Mouse (Mus musculus) embryonic facial prominence, embryonic 11.5 days (tissue): Measurements from ENCODE around the gene Gm47969. TPM values are rescaled to one million over a fixed set of nuclear protein-coding genes. Genes with fewer than 3 reads are reported as not detected.

Experiments used
- ATAC-seq: fragments of 200-750 bp; cut with Nextera tagmentation; replicated peaks from 2 replicates; pipeline ENCODE4 v1.8.0; 2017; ENCODE audit warnings: low read depth; ENCODE audit not compliant: insufficient number of reproducible peaks, low FRiP score, low TSS enrichment
- DNase-seq: peaks from one replicate; pipeline ENCODE4 v3.0.0-alpha.2; 2015; ENCODE audit warnings: low spot score
- H3K27ac ChIP-seq: fragments of 300-500 bp; sonication (generic); replicated peaks from 2 replicates; pipeline ENCODE4 v1.5.1; 2014; ENCODE audit warnings: mild to moderate bottlenecking, low read depth, low read length, control low read depth
- H3K27me3 ChIP-seq: fragments of 300-500 bp; sonication (generic); 2 replicates; pipeline ENCODE4 v1.6.1; 2014; ENCODE audit warnings: mild to moderate bottlenecking, low read length, moderate library complexity, mixed read lengths; ENCODE audit not compliant: control insufficient read depth, insufficient read depth
- H3K36me3 ChIP-seq: fragments of 300-500 bp; sonication (generic); replicated peaks from 2 replicates; pipeline ENCODE4 v1.6.1; 2014; ENCODE audit warnings: low read depth, mild to moderate bottlenecking, low read length, moderate library complexity, mixed read lengths; ENCODE audit not compliant: control insufficient read depth, insufficient read depth
- H3K4me1 ChIP-seq: fragments of 300-500 bp; sonication (generic); 2 replicates; pipeline ENCODE4 v1.6.1; 2014; ENCODE audit warnings: low read length, mixed read lengths; ENCODE audit not compliant: control insufficient read depth, insufficient read depth
- H3K4me2 ChIP-seq: fragments of 300-500 bp; sonication (generic); 2 replicates; pipeline ENCODE4 v1.6.1; 2014; ENCODE audit warnings: low read depth, mild to moderate bottlenecking, control low read depth, low read length, moderate library complexity
- H3K4me3 ChIP-seq: fragments of 300-500 bp; sonication (generic); 2 replicates; pipeline ENCODE4 v1.5.1; 2014; ENCODE audit warnings: low read depth, low read length, control low read depth
- H3K9ac ChIP-seq: fragments of 300-500 bp; sonication (generic); replicated peaks from 2 replicates; pipeline ENCODE4 v1.6.1; 2014; ENCODE audit warnings: mild to moderate bottlenecking, control low read depth, low read length
- H3K9me3 ChIP-seq: fragments of 300-500 bp; sonication (generic); replicated peaks from 2 replicates; pipeline ENCODE4 v1.6.1; 2016; ENCODE audit warnings: mild to moderate bottlenecking, low read length, inconsistent platforms, mixed read lengths; ENCODE audit not compliant: control insufficient read depth
- WGBS: fragments of 180-500 bp; shearing (Covaris S2); extraction: QIAGEN DNeasy Blood & Tissue Kit; methylation state at CpG from one replicate; pipeline ENCODE4 v1.1.7; 2014; 5-methylcytosine and 5-hydroxymethylcytosine counted together
- polyA plus RNA-seq: library from polyadenylated mRNA; unstranded; fragments of >200 nt; fragmentation: Nextera tagmentation; extraction: Ambion mirVana; gene quantifications from 2 replicates; pipeline ENCODE4 v1.2.1, GENCODE M21; 2014

Gene Gm47969
- polyA plus RNA-seq, 1 experiment from 2014 or later: not detected

DNA sequence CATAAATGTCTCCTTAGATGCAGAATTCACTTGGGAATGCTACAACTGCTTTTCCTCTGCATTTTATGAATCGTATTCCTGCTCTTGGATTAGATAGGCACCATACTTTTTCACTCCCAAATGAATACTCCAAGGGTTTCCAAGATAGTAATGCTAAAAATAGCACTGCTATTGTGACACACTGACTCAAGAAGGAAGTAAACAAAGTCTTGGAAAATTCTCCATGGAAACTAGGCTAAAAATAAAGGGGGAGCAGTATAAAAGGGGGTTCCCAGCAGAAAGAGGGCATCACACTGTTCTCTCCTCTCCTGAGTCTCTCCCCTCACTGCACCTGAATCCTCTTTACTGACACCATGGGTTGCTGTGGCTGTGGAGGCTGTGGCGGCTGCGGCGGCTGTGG lies 15.9 kb downstream of the Gm47969 start, which contains the start of gene Krtap28-13:
Gene Krtap28-13, plus strand, starts transcription at position 288 of the 400 bp plus-strand sequence.
- Histone ChIP-seq H3K4me1 (no peaks in the 10 kb centered on the region), H3K4me3 (no peak within 1 kb of the TSS), H3K27ac (no peak within 1 kb of the TSS), H3K36me3 (no peaks in the 10 kb centered on the region), H3K4me2 (no peak within 1 kb of the TSS), H3K9ac (no peak within 1 kb of the TSS), H3K9me3 (no peaks in the 10 kb centered on the region), H3K27me3 (no peaks in the 10 kb centered on the region)
- DNase-seq (no peak), ATAC-seq (no peak)
- WGBS: 88% methylated on average over 4 of the region's 4 CpGs

- Histone ChIP-seq H3K9me3 (no peaks in the 10 kb centered on the region), H3K4me2 (no peak overlapping the region), H3K9ac (no peak overlapping the region), H3K4me3 (no peak overlapping the region), H3K27ac (no peak overlapping the region), H3K4me1 (no peaks in the 10 kb centered on the region), H3K36me3 (no peaks in the 10 kb centered on the region), H3K27me3 (no peaks in the 10 kb centered on the region)
- 25% methylated on average over 3 of the region's 3 CpGs for WGBS
- DNase-seq (peak; percentile 71), ATAC-seq (no peak)
Measured at GRCm38 (mm10) chr1:83064851-83065250, 20.1 kb downstream of the Gm47969 start.

DNA sequence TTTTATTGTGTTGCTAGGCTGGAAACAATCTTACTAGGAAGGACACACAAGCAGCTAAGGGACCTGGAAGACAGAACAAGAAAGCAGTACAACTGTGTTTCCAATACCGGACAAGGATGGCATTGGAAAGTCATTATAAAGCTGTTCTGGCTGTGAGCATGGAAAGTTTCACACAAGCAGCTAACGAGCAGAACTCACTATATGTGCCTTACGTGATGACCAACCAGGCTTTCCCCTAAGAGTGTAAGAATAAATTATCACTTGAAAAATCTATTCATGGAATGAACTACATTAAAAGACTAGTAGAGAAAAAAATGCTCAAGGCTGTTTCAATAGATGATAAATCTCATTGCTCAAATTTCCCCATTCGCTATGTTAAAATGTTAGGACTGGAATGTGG lies 21.8 kb downstream of the Gm47969 start:
- Histone ChIP-seq H3K4me1 (no peaks in the 10 kb centered on the region), H3K27me3 (no peaks in the 10 kb centered on the region), H3K9me3 (no peaks in the 10 kb centered on the region), H3K4me3 (no peak overlapping the region), H3K9ac (no peak overlapping the region), H3K27ac (no peak overlapping the region), H3K4me2 (no peak overlapping the region), H3K36me3 (no peaks in the 10 kb centered on the region)
- WGBS: 86% methylated on average over 4 of the region's 4 CpGs
- no peak for DNase-seq
- no peak for ATAC-seq

DNA sequence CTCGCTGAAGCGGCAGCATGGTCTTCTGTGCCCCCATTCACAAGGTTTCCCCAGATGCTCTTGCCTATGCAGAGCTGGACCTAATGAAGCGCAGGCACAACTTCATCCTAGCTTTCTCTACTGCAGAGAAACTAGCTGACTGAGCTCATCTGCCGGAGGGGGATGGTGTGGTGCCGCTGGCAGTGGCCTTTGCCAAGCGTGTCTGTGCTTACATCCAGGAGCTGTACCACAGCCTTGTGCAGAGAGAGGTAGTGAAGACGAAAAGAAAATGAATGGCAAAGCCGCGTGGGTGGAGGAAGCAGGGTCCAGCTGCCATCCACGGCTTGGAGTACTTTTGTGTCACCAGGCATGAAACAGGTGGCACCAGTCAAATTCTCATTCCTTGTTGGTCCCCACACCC lies 22.5 kb downstream of the Gm47969 start:
- H3K36me3 ChIP-seq: no peaks in the 10 kb centered on the region
- H3K27me3 ChIP-seq: no peaks in the 10 kb centered on the region
- no peaks in the 10 kb centered on the region for H3K9me3 ChIP-seq
- no peak overlapping the region for H3K9ac ChIP-seq
- DNase-seq: no peak
- ATAC-seq: no peak
- H3K4me3 ChIP-seq: no peak overlapping the region
- 89% methylated on average over 10 of the region's 10 CpGs for WGBS
- no peak overlapping the region for H3K27ac ChIP-seq
- no peaks in the 10 kb centered on the region for H3K4me1 ChIP-seq
- H3K4me2 ChIP-seq: no peak overlapping the region

DNA sequence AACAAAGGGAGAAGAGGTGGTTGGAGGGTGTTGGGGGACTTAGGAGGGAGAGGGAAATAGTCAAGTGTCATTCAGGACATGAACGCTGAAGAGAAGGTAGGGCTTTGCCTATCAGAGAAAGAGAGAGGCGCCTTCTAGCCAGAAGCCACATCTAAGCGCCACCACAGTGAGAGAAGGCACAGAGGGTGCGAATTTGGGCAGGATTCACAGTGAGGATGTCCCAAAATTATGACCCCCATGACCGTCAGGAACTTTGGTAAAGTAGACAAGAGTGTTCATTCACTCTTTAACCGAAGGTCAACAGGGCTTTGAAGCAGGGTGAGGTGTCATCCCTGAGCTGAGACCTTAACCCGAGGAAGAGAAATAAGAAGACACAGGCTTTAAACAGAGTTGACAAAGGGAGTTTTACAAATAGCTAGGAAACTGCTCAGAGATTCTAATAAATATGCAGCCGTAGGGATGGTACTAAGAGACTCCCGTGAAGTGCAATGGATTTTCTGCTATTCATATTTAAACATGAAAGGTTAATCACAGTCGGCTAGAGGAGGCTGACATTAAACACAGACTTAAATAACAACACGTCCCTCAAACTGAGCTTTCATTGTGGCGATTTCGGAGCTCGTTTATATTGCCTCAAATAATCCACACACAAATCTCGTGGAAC lies 30.9 kb downstream of the Gm47969 start:
- DNase-seq (no peak), ATAC-seq (no peak)
- no peaks in the 10 kb centered on the region for H3K4me1 ChIP-seq
- no peak overlapping the region for H3K4me2 ChIP-seq
- H3K9me3 ChIP-seq: no peaks in the 10 kb centered on the region
- H3K27ac ChIP-seq: no peak overlapping the region
- H3K4me3 ChIP-seq: no peak overlapping the region
- H3K9ac ChIP-seq: no peak overlapping the region
- 42% methylated on average over 15 of the region's 15 CpGs for WGBS
- H3K27me3 ChIP-seq: no peaks in the 10 kb centered on the region
- no peaks in the 10 kb centered on the region for H3K36me3 ChIP-seq

DNA sequence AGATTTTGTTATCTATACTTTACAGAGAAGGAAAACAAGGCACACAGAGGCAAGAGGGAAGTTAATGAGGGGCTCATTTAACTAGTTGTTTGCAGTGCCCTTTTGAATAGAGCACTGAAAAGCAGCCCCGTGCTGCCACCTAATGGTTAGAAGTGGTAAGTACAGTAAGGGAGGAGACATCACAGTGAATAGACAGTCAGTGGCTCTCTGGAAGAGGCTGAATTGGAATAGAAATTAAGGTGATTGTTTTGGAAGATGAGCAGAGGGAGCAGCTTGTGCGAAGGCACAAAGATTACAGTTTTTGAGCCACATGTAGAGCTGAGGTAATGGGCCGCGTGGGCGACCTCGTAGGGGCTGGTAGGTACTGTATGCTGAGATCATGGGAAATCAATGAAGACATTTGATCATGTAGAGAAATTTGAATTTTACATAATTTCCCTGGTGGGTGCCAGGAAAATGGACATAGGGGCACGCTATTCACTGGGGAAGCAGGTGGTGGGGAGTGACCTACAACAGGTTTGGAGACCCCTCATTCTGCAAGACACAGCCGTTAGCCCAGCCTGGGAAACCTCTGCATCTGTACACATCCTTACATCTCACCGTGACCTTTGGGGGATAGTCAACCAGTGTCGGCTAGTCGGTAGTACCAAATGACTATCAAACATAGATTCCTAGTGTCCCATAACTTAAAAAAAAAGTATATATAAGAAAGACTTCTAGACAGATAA lies 31.6 kb downstream of the Gm47969 start:
- no peak overlapping the region for H3K4me2 ChIP-seq
- peak; percentile 78; the same call in 1 of the 2 replicates for ATAC-seq
- H3K4me3 ChIP-seq: no peak overlapping the region
- WGBS: 46% methylated on average over 11 of the region's 11 CpGs
- no peak overlapping the region for H3K9ac ChIP-seq
- H3K27me3 ChIP-seq: no peaks in the 10 kb centered on the region
- H3K27ac ChIP-seq: no peak overlapping the region
- no peaks in the 10 kb centered on the region for H3K4me1 ChIP-seq
- DNase-seq: peak; percentile 79
- H3K36me3 ChIP-seq: no peaks in the 10 kb centered on the region
- no peaks in the 10 kb centered on the region for H3K9me3 ChIP-seq

- Histone ChIP-seq H3K9me3 (no peaks in the 10 kb centered on the region), H3K4me1 (no peaks in the 10 kb centered on the region), H3K27ac (no peak overlapping the region), H3K4me3 (no peak overlapping the region), H3K27me3 (no peaks in the 10 kb centered on the region), H3K9ac (no peak overlapping the region), H3K4me2 (no peak overlapping the region), H3K36me3 (no peaks in the 10 kb centered on the region)
- ATAC-seq (no peak), DNase-seq (peak; percentile 2)
- WGBS: 67% methylated on average over 6 of the region's 6 CpGs
Measured at GRCm38 (mm10) chr1:83077016-83077415, 32.3 kb downstream of the Gm47969 start.

- Histone ChIP-seq H3K4me1 (no peaks in the 10 kb centered on the region), H3K9ac (no peak overlapping the region), H3K9me3 (no peaks in the 10 kb centered on the region), H3K27me3 (no peaks in the 10 kb centered on the region), H3K36me3 (no peaks in the 10 kb centered on the region), H3K4me3 (no peak overlapping the region), H3K4me2 (no peak overlapping the region), H3K27ac (no peak overlapping the region)
- 90% methylated on average over 2 of the region's 2 CpGs for WGBS
- DNase-seq (no peak), ATAC-seq (no peak)
Measured at GRCm38 (mm10) chr1:83084790-83085189, 40.1 kb downstream of the Gm47969 start.
